ENCODE assay signal across 21 mouse cellular contexts in the genomic region with DNA sequence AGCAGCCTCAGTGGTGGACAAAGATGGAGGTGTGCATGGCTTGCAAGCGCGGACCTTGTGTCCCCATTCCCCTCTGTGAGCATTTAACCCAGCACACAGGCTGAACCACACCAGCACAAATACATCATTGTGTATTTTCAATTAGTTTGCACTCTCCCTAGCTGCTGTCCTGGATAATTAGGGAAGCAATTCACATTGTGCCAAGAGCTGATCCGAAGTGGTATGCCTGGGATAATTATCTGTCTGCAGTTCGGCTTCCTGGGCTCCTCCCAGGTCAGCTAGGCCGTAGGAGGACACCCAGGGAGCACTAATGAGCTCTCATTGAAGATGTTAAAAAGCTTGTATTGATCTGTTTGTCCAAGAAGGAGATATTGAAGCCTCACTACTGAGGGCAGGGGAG.
A peak's percentile ranks its signal among the peaks of the same experiment; 100 is the strongest.
DNase-seq lines count a peak whose midpoint lies in the region; ATAC-seq lines count a peak whose summit lies in the region.
"Had no signal": no experiment of that assay in that cellular context is flagged by ENCODE, and none has a peak within 500 bp of the region (broad histone marks: within the 10 kb centered on the region; RNA-seq: fewer than 3 reads in every experiment).

No protein-coding gene starts in this region.

- H3K4me2 ChIP-seq in hindbrain, embryonic 14.5 days (replicated peaks), result no peak overlapping the region
- H3K4me2 ChIP-seq in hindbrain, embryonic 11.5 days (replicated peaks; ENCODE audit: low read depth, low read length), result no peak overlapping the region
- no peak overlapping the region for H3K4me2 ChIP-seq in embryonic facial prominence, embryonic 14.5 days (ENCODE audit: low read depth, low read length)
- no peak overlapping the region for H3K4me2 ChIP-seq in forebrain, embryonic 16.5 days (ENCODE audit: low read length)
- H3K4me2 ChIP-seq in liver, embryonic 11.5 days, result no peak overlapping the region
- H3K4me2 ChIP-seq: limb, embryonic 15.5 days had no signal

- H3K9ac ChIP-seq in hindbrain, embryonic 14.5 days, result no peak overlapping the region
- H3K9ac ChIP-seq in hindbrain, embryonic 11.5 days (ENCODE audit: low read depth, low read length), result no peak overlapping the region
- H3K9ac ChIP-seq in embryonic facial prominence, embryonic 14.5 days (ENCODE audit: low read depth, low read length), result no peak overlapping the region
- H3K9ac ChIP-seq in forebrain, embryonic 16.5 days (replicated peaks; ENCODE audit: low read depth, low read length), result no peak overlapping the region
- H3K9ac ChIP-seq in liver, embryonic 11.5 days (ENCODE audit: low read depth, low read length), result no peak overlapping the region
- H3K9ac ChIP-seq: limb, embryonic 15.5 days; liver, postnatal 0 days had no signal

- intact Hi-C loops in left cerebral cortex, postnatal 36 days (cut with DNase I), result no loop called here

- WGBS in hindbrain, embryonic 14.5 days, result 18% methylated on average over 5 of the region's 5 CpGs
- WGBS in hindbrain, embryonic 11.5 days, result 33% methylated on average over 5 of the region's 5 CpGs
- WGBS in embryonic facial prominence, embryonic 14.5 days, result 52% methylated on average over 5 of the region's 5 CpGs
- WGBS in forebrain, embryonic 16.5 days, result 6% methylated on average over 5 of the region's 5 CpGs
- WGBS in liver, embryonic 11.5 days, result 49% methylated on average over 5 of the region's 5 CpGs

- peak; percentile 44 for DNase-seq in hindbrain, embryonic 14.5 days (ENCODE audit: low spot score)
- DNase-seq in hindbrain, embryonic 11.5 days (ENCODE audit: low spot score), result no peak
- DNase-seq in embryonic facial prominence, embryonic 14.5 days (ENCODE audit: low spot score), result peak; percentile 58
- peak; percentile 83 for DNase-seq in retina, embryonic 14.5 days (ENCODE audit: low spot score)
- DNase-seq in liver, embryonic 11.5 days (ENCODE audit: low spot score), result no peak
- DNase-seq in left cerebral cortex, postnatal 36 days (ENCODE audit: low spot score in 2 of 2), result no peak
- DNase-seq: adrenal gland, postnatal 25 days; B cell, adult 2 months; cerebellum, adult 2 months; gastrocnemius, postnatal 25 days; kidney, adult 18-20 months; kidney, postnatal 14 days; liver, postnatal 0 days; lung, postnatal 14 days; right cerebral cortex, postnatal 25 days; thymus, postnatal 36 days had no signal

- H3K9me3 ChIP-seq in hindbrain, embryonic 14.5 days (ENCODE audit: control insufficient read depth, low read length), result no peaks in the 10 kb centered on the region
- H3K9me3 ChIP-seq in hindbrain, embryonic 11.5 days (ENCODE audit: control insufficient read depth, low read length), result no peaks in the 10 kb centered on the region
- no peaks in the 10 kb centered on the region for H3K9me3 ChIP-seq in embryonic facial prominence, embryonic 14.5 days (ENCODE audit: control insufficient read depth, low read length)
- no peaks in the 10 kb centered on the region for H3K9me3 ChIP-seq in forebrain, embryonic 16.5 days (ENCODE audit: control insufficient read depth, low read length)
- H3K9me3 ChIP-seq in liver, embryonic 11.5 days (ENCODE audit: control insufficient read depth, low read length), result no peaks in the 10 kb centered on the region
- H3K9me3 ChIP-seq: limb, embryonic 15.5 days had no signal

- H3K4me1 ChIP-seq in hindbrain, embryonic 14.5 days (replicated peaks; ENCODE audit: control insufficient read depth, insufficient read depth, low read length), result peaks cover 14% of the 10 kb centered on the region
- H3K4me1 ChIP-seq in hindbrain, embryonic 11.5 days (replicated peaks; ENCODE audit: control insufficient read depth, insufficient read depth, low read length), result no peaks in the 10 kb centered on the region; the same call in 1 of the 2 replicates
- peaks cover 7% of the 10 kb centered on the region for H3K4me1 ChIP-seq in embryonic facial prominence, embryonic 14.5 days (ENCODE audit: control insufficient read depth, insufficient read depth, low read length)
- peaks cover 34% of the 10 kb centered on the region for H3K4me1 ChIP-seq in forebrain, embryonic 16.5 days (replicated peaks; ENCODE audit: control insufficient read depth, insufficient read depth, low read length)
- no peaks in the 10 kb centered on the region for H3K4me1 ChIP-seq in liver, embryonic 11.5 days (replicated peaks; ENCODE audit: control insufficient read depth, insufficient read depth, low read length)
- H3K4me1 ChIP-seq: limb, embryonic 15.5 days; megakaryocyte, embryonic 14.5 days had no signal

- ATAC-seq in hindbrain, embryonic 14.5 days (ENCODE audit: low FRiP score), result no peak
- ATAC-seq in hindbrain, embryonic 11.5 days (ENCODE audit: low FRiP score), result no peak
- peak; percentile 39; the same call in 1 of the 2 replicates for ATAC-seq in embryonic facial prominence, embryonic 14.5 days (ENCODE audit: low read depth)
- peak; percentile 60 for ATAC-seq in forebrain, embryonic 16.5 days
- ATAC-seq in liver, embryonic 11.5 days (replicated peaks; ENCODE audit: low FRiP score), result no peak
- ATAC-seq: activated CD4-positive, CD25-positive, alpha-beta regulatory T cell, adult 4 months; liver, postnatal 0 days; Patski had no signal

- H3K4me3 ChIP-seq in hindbrain, embryonic 14.5 days (replicated peaks; ENCODE audit: low read length), result no peak overlapping the region
- H3K4me3 ChIP-seq in hindbrain, embryonic 11.5 days (ENCODE audit: low read depth, low read length), result no peak overlapping the region
- no peak overlapping the region for H3K4me3 ChIP-seq in embryonic facial prominence, embryonic 14.5 days (ENCODE audit: low read depth, low read length)
- H3K4me3 ChIP-seq in forebrain, embryonic 16.5 days (replicated peaks; ENCODE audit: low read length), result no peak overlapping the region
- H3K4me3 ChIP-seq in liver, embryonic 11.5 days (ENCODE audit: low read depth, low read length), result no peak overlapping the region
- H3K4me3 ChIP-seq: limb, embryonic 15.5 days; megakaryocyte, embryonic 14.5 days had no signal

- no peaks in the 10 kb centered on the region for H3K36me3 ChIP-seq in hindbrain, embryonic 14.5 days (replicated peaks; ENCODE audit: control insufficient read depth, insufficient read depth)
- no peaks in the 10 kb centered on the region for H3K36me3 ChIP-seq in hindbrain, embryonic 11.5 days (ENCODE audit: control insufficient read depth, insufficient read depth, low read length)
- no peaks in the 10 kb centered on the region for H3K36me3 ChIP-seq in embryonic facial prominence, embryonic 14.5 days (ENCODE audit: control insufficient read depth, insufficient read depth, low read length)
- no peaks in the 10 kb centered on the region for H3K36me3 ChIP-seq in forebrain, embryonic 16.5 days (ENCODE audit: control insufficient read depth, insufficient read depth)
- H3K36me3 ChIP-seq in liver, embryonic 11.5 days (ENCODE audit: control insufficient read depth, insufficient read depth, low read length), result no peaks in the 10 kb centered on the region
- H3K36me3 ChIP-seq: limb, embryonic 15.5 days had no signal

- H3K27ac ChIP-seq in hindbrain, embryonic 14.5 days, result no peak overlapping the region
- no peak overlapping the region for H3K27ac ChIP-seq in hindbrain, embryonic 11.5 days (ENCODE audit: low read depth, low read length)
- no peak overlapping the region for H3K27ac ChIP-seq in embryonic facial prominence, embryonic 14.5 days (replicated peaks; ENCODE audit: low read depth, low read length)
- H3K27ac ChIP-seq in forebrain, embryonic 16.5 days (ENCODE audit: low read length), result no peak overlapping the region
- H3K27ac ChIP-seq in liver, embryonic 11.5 days (ENCODE audit: low read depth, low read length), result no peak overlapping the region
- H3K27ac ChIP-seq: limb, embryonic 15.5 days had no signal

- H3K27me3 ChIP-seq in hindbrain, embryonic 14.5 days (ENCODE audit: control insufficient read depth, insufficient read depth, low read length), result no peaks in the 10 kb centered on the region
- 0 out of 2 replicates have a peak, but pooled peaks cover 2% of the 10 kb centered on the region for H3K27me3 ChIP-seq in hindbrain, embryonic 11.5 days (ENCODE audit: control insufficient read depth, insufficient read depth, low read length)
- no peaks in the 10 kb centered on the region for H3K27me3 ChIP-seq in embryonic facial prominence, embryonic 14.5 days (replicated peaks; ENCODE audit: control insufficient read depth, insufficient read depth, low read length)
- no peaks in the 10 kb centered on the region for H3K27me3 ChIP-seq in forebrain, embryonic 16.5 days (replicated peaks; ENCODE audit: control insufficient read depth, insufficient read depth, low read length)
- no peaks in the 10 kb centered on the region for H3K27me3 ChIP-seq in liver, embryonic 11.5 days (replicated peaks; ENCODE audit: control insufficient read depth, insufficient read depth, low read length)
- H3K27me3 ChIP-seq: limb, embryonic 15.5 days; megakaryocyte, embryonic 14.5 days; Patski had no signal

Comparison
In these comparisons a context has a peak if more than half of its experiments do, and no peak if none do; other contexts are left out.
1. DNase-seq: peak in hindbrain, embryonic 14.5 days (single experiment), embryonic facial prominence, embryonic 14.5 days (single experiment) and retina, embryonic 14.5 days (single experiment); none in hindbrain, embryonic 11.5 days (single experiment), liver, embryonic 11.5 days (single experiment) and left cerebral cortex, postnatal 36 days (0 of 2).
2. ATAC-seq: peak in embryonic facial prominence, embryonic 14.5 days (single experiment) and forebrain, embryonic 16.5 days (single experiment); none in hindbrain, embryonic 14.5 days (single experiment), hindbrain, embryonic 11.5 days (single experiment) and liver, embryonic 11.5 days (single experiment).